Mouse (Mus musculus) heart, embryonic 11.5 days (tissue): ENCODE results near the gene Cnp. TPM values are rescaled to one million over a fixed set of nuclear protein-coding genes. Genes with fewer than 3 reads are reported as not detected.

Experiments
- ATAC-seq: fragments of 200-750 bp; cut with Nextera tagmentation; replicated peaks from 2 replicates; pipeline ENCODE4 v1.8.0; 2017; ENCODE audit warnings: moderate library complexity; ENCODE audit not compliant: insufficient number of reproducible peaks, low FRiP score, low TSS enrichment
- H3K27ac ChIP-seq: fragments of 300-500 bp; sonication (generic); 2 replicates; pipeline ENCODE4 v1.5.1; 2014; ENCODE audit warnings: mild to moderate bottlenecking, low read depth, low read length
- H3K27me3 ChIP-seq: fragments of 300-500 bp; sonication (generic); 2 replicates; pipeline ENCODE4 v1.6.1; 2014; ENCODE audit warnings: mild to moderate bottlenecking, low read length, mixed read lengths; ENCODE audit not compliant: control insufficient read depth, insufficient read depth
- H3K36me3 ChIP-seq: fragments of 300-500 bp; sonication (generic); 2 replicates; pipeline ENCODE4 v1.6.1; 2014; ENCODE audit warnings: mild to moderate bottlenecking, low read length, moderate library complexity, mixed read lengths; ENCODE audit not compliant: control insufficient read depth, insufficient read depth
- H3K4me1 ChIP-seq: fragments of 300-500 bp; sonication (generic); 2 replicates; pipeline ENCODE4 v1.6.1; 2014; ENCODE audit warnings: low read length; ENCODE audit not compliant: control insufficient read depth, insufficient read depth
- H3K4me2 ChIP-seq: fragments of 300-500 bp; sonication (generic); 2 replicates; pipeline ENCODE4 v1.6.1; 2014; ENCODE audit warnings: mild to moderate bottlenecking, moderate library complexity
- H3K4me3 ChIP-seq: fragments of 300-500 bp; sonication (generic); 2 replicates; pipeline ENCODE4 v1.5.1; 2014; ENCODE audit warnings: low read depth, low read length
- H3K9ac ChIP-seq: fragments of 300-500 bp; sonication (generic); 2 replicates; pipeline ENCODE4 v1.6.1; 2014; ENCODE audit warnings: mild to moderate bottlenecking, low read depth, low read length, moderate library complexity
- H3K9me3 ChIP-seq: fragments of 300-500 bp; sonication (generic); replicated peaks from 2 replicates; pipeline ENCODE4 v1.6.1; 2016; ENCODE audit warnings: low read length; ENCODE audit not compliant: control insufficient read depth
- WGBS: fragments of 180-500 bp; shearing (Covaris S2); extraction: QIAGEN DNeasy Blood & Tissue Kit; methylation state at CpG from one replicate; pipeline ENCODE4 v1.1.7; 2014; ENCODE audit not compliant: insufficient replicate concordance; 5-methylcytosine and 5-hydroxymethylcytosine counted together
- polyA plus RNA-seq: library from polyadenylated mRNA; unstranded; fragments of >200 nt; fragmentation: Nextera tagmentation; extraction: Ambion mirVana; gene quantifications from 2 replicates; pipeline ENCODE4 v1.2.1, GENCODE M21; 2014

Gene Cnp
- polyA plus RNA-seq, 1 experiment from 2014 or later, result 15.7 TPM

DNA sequence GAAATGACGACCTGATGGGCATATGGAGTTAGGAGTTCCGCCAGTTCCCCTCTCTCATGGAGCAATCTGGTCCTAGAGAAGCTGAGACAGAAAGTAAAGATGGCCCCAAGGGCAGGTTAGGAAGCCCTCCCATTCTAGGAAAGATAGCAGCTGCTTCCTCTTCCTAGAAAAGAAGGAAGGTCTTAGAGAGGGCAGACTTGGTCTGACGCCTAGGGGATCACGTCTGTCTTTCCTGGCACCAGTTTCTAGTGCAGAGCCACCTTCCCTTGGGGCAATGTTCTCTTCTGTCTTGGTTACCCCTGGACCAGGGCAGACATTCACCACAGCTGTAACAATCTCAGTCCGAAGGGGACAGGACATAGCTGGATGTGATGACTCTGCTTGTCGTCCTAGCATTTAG lies 26.6 kb upstream of the Cnp start:
- H3K9ac ChIP-seq, result no peak overlapping the region
- 60% methylated on average over 6 of the region's 6 CpGs for WGBS
- H3K4me2 ChIP-seq, result no peak overlapping the region
- H3K4me1 ChIP-seq, result no peaks in the 10 kb centered on the region
- H3K9me3 ChIP-seq, result no peaks in the 10 kb centered on the region
- no peak overlapping the region for H3K27ac ChIP-seq
- H3K27me3 ChIP-seq, result no peaks in the 10 kb centered on the region
- no peak for ATAC-seq
- no peaks in the 10 kb centered on the region for H3K36me3 ChIP-seq
- H3K4me3 ChIP-seq, result no peak overlapping the region

DNA sequence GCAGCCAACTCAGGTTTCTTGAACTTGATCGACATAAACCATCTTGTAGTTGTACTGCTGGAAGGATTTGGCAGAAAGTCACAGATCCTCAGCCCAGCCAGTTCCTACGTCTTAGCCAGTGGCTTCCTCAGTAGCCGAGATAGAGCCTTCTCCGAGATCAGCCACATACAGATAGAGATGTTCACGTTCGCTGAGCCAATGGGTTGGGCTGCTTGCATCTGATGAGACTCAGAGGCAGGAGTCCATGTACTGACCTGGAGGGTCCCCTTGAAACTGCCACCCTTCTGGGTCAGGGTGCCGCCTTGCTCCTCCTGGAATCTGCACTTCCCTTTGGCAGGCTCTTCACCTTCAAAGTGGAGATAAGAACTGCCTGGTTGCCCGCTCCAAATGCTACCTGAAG lies 25.2 kb upstream of the Cnp start:
- ATAC-seq, result no peak
- Histone ChIP-seq H3K4me3 (no peak overlapping the region), H3K27me3 (no peaks in the 10 kb centered on the region), H3K9me3 (no peaks in the 10 kb centered on the region), H3K27ac (no peak overlapping the region), H3K4me1 (no peaks in the 10 kb centered on the region), H3K4me2 (no peak overlapping the region), H3K9ac (no peak overlapping the region), H3K36me3 (no peaks in the 10 kb centered on the region)
- 68% methylated on average over 8 of the region's 8 CpGs for WGBS

DNA sequence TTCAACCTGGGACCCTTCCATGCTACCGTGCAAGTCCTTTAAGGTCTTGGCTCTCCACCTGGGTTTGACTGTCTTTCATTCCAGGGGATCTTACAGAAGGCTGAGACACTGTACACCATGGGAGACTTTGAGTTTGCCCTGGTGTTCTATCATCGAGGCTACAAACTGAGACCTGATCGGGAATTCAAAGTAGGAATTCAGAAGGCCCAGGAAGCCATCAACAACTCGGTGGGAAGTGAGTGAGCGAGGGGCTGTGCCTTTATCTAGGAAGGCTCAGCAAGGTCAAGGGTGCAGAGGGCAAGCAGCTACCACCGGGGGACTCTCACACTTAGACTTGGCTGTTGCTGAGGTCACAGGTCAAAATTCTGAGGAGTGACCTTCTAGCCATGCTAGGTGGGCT lies 24.6 kb upstream of the Cnp start:
- no peaks in the 10 kb centered on the region for H3K4me1 ChIP-seq
- no peak overlapping the region for H3K4me2 ChIP-seq
- H3K27ac ChIP-seq, result no peak overlapping the region
- no peak for ATAC-seq
- no peaks in the 10 kb centered on the region for H3K27me3 ChIP-seq
- no peak overlapping the region for H3K4me3 ChIP-seq
- H3K36me3 ChIP-seq, result no peaks in the 10 kb centered on the region
- 56% methylated on average over 6 of the region's 6 CpGs for WGBS
- H3K9ac ChIP-seq, result no peak overlapping the region
- H3K9me3 ChIP-seq, result no peaks in the 10 kb centered on the region

- no peak for ATAC-seq
- 76% methylated on average over 4 of the region's 4 CpGs for WGBS
- H3K4me1 ChIP-seq, result no peaks in the 10 kb centered on the region
- H3K4me3 ChIP-seq, result no peak overlapping the region
- H3K36me3 ChIP-seq, result no peaks in the 10 kb centered on the region
- H3K9ac ChIP-seq, result no peak overlapping the region
- H3K9me3 ChIP-seq, result no peaks in the 10 kb centered on the region
- H3K4me2 ChIP-seq, result no peak overlapping the region
- no peak overlapping the region for H3K27ac ChIP-seq
- H3K27me3 ChIP-seq, result no peaks in the 10 kb centered on the region
Measured at GRCm38 (mm10) chr11:100552842-100553241, 21.9 kb upstream of the Cnp start.

DNA sequence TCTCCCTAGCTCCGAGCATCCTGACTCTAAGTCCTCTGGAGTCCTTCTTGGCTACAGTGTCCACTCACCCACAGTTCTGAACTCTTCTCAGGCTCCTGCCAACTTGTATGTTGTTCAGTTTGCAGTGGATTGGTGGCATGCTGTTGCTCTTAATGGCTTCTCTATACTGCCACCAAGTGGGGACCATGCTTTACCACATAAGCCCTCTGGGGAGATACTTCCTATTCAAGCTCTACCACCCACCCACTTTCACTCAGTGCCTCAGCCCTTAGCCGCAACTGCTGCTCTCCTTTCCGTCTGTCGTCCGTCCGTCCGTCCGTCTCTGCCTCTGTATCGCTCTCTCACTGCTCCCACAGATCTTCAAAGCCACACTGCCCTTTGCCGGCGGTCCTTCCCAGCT lies 19.1 kb upstream of the Cnp start:
- ATAC-seq, result no peak
- no peaks in the 10 kb centered on the region for H3K9me3 ChIP-seq
- peak overlapping the region; percentile 29 for H3K4me3 ChIP-seq
- peak overlapping the region; percentile 59 for H3K4me2 ChIP-seq
- H3K27me3 ChIP-seq, result no peaks in the 10 kb centered on the region
- no peak overlapping the region for H3K27ac ChIP-seq
- no peaks in the 10 kb centered on the region for H3K36me3 ChIP-seq
- 19% methylated on average over 11 of the region's 11 CpGs for WGBS
- H3K9ac ChIP-seq, result peak overlapping the region; percentile 59; the same call in 1 of the 2 replicates
- no peaks in the 10 kb centered on the region for H3K4me1 ChIP-seq

DNA sequence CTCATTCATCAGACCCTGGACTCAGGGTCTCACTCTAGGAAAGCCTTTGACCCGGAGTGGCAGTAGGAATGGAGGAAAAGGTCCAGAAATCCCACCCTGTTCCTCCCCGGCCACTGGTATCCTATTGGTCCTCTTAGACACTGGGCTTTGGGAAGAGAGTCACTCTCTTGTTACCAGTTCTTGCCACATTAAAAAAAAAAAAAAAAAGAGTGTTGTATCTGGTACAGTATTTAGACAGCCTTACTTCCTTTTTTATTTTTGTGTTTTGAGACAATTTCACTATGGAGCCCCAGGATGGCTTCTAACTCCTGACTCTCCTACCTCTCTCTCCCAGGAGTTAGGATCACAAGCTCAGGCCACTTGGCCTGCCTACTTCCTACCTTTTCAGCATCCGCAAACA lies 17.1 kb upstream of the Cnp start:
- H3K27me3 ChIP-seq, result no peaks in the 10 kb centered on the region
- H3K4me3 ChIP-seq, result no peak overlapping the region
- no peaks in the 10 kb centered on the region for H3K4me1 ChIP-seq
- WGBS, result 72% methylated on average over 3 of the region's 3 CpGs
- H3K27ac ChIP-seq, result no peak overlapping the region
- no peaks in the 10 kb centered on the region for H3K36me3 ChIP-seq
- no peak overlapping the region for H3K4me2 ChIP-seq
- no peak overlapping the region for H3K9ac ChIP-seq
- no peak for ATAC-seq
- H3K9me3 ChIP-seq, result no peaks in the 10 kb centered on the region

DNA sequence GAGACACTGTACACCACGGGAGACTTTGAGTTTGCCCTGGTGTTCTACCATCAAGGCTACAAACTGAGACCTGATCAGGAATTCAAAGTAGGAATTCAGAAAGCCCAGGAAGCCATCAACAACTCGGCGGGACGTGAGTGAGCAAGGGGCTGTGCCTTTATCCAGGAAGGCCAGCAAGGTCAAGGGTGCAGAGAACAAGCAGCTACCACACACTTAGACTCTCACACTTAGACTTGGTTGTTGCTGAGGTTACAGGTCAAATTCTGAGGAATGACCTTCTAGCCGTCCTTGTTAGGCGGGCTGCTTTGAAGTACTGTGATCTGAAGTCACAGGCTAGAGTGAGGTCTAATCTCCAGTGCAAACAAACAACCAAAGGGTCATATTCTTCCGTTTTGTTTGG lies 15.2 kb upstream of the Cnp start:
- no peak overlapping the region for H3K4me3 ChIP-seq
- H3K27ac ChIP-seq, result no peak overlapping the region
- no peak overlapping the region for H3K4me2 ChIP-seq
- H3K4me1 ChIP-seq, result no peaks in the 10 kb centered on the region
- ATAC-seq, result no peak
- no peaks in the 10 kb centered on the region for H3K27me3 ChIP-seq
- 32% methylated on average over 7 of the region's 7 CpGs for WGBS
- no peak overlapping the region for H3K9ac ChIP-seq
- H3K9me3 ChIP-seq, result no peaks in the 10 kb centered on the region
- no peaks in the 10 kb centered on the region for H3K36me3 ChIP-seq

- Histone ChIP-seq H3K27me3 (no peaks in the 10 kb centered on the region), H3K4me2 (no peak overlapping the region), H3K4me3 (no peak overlapping the region), H3K9ac (no peak overlapping the region), H3K4me1 (no peaks in the 10 kb centered on the region), H3K36me3 (no peaks in the 10 kb centered on the region), H3K27ac (no peak overlapping the region), H3K9me3 (no peaks in the 10 kb centered on the region)
- ATAC-seq, result no peak
- 60% methylated on average over 5 of the region's 5 CpGs for WGBS
Measured at GRCm38 (mm10) chr11:100561748-100562147, 13.0 kb upstream of the Cnp start.

DNA sequence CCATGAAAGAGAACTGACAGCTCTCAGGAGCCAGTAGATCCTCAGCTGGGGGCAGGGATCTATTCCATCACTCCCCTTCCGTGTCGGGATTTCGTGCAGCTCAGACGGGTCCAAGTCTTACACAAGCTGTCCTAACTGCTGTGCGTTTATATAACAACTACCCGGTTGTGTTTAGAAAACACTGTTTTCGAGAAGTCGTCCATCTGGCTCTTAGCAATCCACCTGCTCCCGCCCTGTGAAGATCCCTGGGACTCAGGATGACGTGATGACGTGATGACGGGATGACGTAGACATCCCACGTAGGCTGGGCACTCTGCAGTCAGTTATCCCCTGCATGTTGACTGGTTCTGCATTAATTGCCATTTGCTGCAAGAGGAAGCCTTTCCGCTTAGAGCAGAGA lies 10.4 kb upstream of the Cnp start:
- Histone ChIP-seq H3K27me3 (no peaks in the 10 kb centered on the region), H3K9ac (no peak overlapping the region), H3K9me3 (no peaks in the 10 kb centered on the region), H3K36me3 (no peaks in the 10 kb centered on the region), H3K4me2 (no peak overlapping the region), H3K4me1 (no peaks in the 10 kb centered on the region), H3K27ac (no peak overlapping the region), H3K4me3 (no peak overlapping the region)
- WGBS, result 69% methylated on average over 15 of the region's 15 CpGs
- no peak for ATAC-seq
